Mouse (Mus musculus): ENCODE data around the gene Rras. TPM values are rescaled to one million over a fixed set of nuclear protein-coding genes. Genes with fewer than 3 reads are reported as not detected.
"Not testable (repeated sequence)": the region's sequence is repeated elsewhere in the genome, so short reads cannot be mapped to it uniquely, and the experiment has no call there.

Rras gene
- polyA plus RNA-seq, 1 experiment from 2014 or later: 71.6 TPM

- Histone ChIP-seq H3K9me3 (no peaks in the 10 kb centered on the region), H3K4me3 (peak overlapping the region; percentile 99), H3K27ac (replicated peaks) (peak overlapping the region; percentile 100), H3K4me2 (peak overlapping the region; percentile 79), H3K9ac (peak overlapping the region; percentile 99), H3K36me3 (peaks cover 37% of the 10 kb centered on the region), H3K27me3 (replicated peaks) (no peaks in the 10 kb centered on the region), H3K4me1 (peaks cover 43% of the 10 kb centered on the region)
- no peak for ATAC-seq (ENCODE audit: extremely low read depth, insufficient number of reproducible peaks, low FRiP score, low TSS enrichment)
- under 1% methylated on average over 20 of the region's 20 CpGs for WGBS
Measured at GRCm38 (mm10) chr7:45015344-45015956, 2.3 kb upstream of the Rras start.

- H3K4me2 ChIP-seq: peak within 1 kb of the TSS; percentile 86
- H3K27me3 ChIP-seq (replicated peaks): no peaks in the 10 kb centered on the region
- H3K4me3 ChIP-seq: peak within 1 kb of the TSS; percentile 99
- peak; percentile 88 for ATAC-seq (ENCODE audit: extremely low read depth, insufficient number of reproducible peaks, low FRiP score, low TSS enrichment)
- no peaks in the 10 kb centered on the region for H3K9me3 ChIP-seq
- H3K9ac ChIP-seq: peak within 1 kb of the TSS; percentile 99
- peaks cover 43% of the 10 kb centered on the region for H3K4me1 ChIP-seq
- H3K36me3 ChIP-seq: peaks cover 37% of the 10 kb centered on the region
- peak within 1 kb of the TSS; percentile 100 for H3K27ac ChIP-seq (replicated peaks)
- WGBS: under 1% methylated on average over 69 of the region's 69 CpGs
Measured at GRCm38 (mm10) chr7:45015957-45016612, 1.7 kb upstream of the Rras start, which contains the start of gene Scaf1. Gene Scaf1, minus strand, starts transcription at chr7:45016363.

- WGBS: under 1% methylated on average over 4 of the region's 4 CpGs
- Histone ChIP-seq H3K36me3 (peaks cover 35% of the 10 kb centered on the region), H3K27me3 (replicated peaks) (no peaks in the 10 kb centered on the region), H3K9me3 (no peaks in the 10 kb centered on the region), H3K4me3 (peak overlapping the region; percentile 99), H3K4me1 (peaks cover 43% of the 10 kb centered on the region), H3K27ac (replicated peaks) (peak overlapping the region; percentile 100), H3K4me2 (peak overlapping the region; percentile 86), H3K9ac (peak overlapping the region; percentile 85)
- no peak for ATAC-seq (ENCODE audit: extremely low read depth, insufficient number of reproducible peaks, low FRiP score, low TSS enrichment)
Measured at GRCm38 (mm10) chr7:45016761-45017160, 1.0 kb upstream of the Rras start.

- 18% methylated on average over 8 of the region's 8 CpGs for WGBS
- H3K9me3 ChIP-seq: no peaks in the 10 kb centered on the region
- H3K4me2 ChIP-seq: peak overlapping the region; percentile 86
- H3K9ac ChIP-seq: peak overlapping the region; percentile 91
- H3K27me3 ChIP-seq (replicated peaks): no peaks in the 10 kb centered on the region
- peaks cover 33% of the 10 kb centered on the region for H3K4me1 ChIP-seq
- peak overlapping the region; percentile 100 for H3K27ac ChIP-seq (replicated peaks)
- ATAC-seq (ENCODE audit: extremely low read depth, insufficient number of reproducible peaks, low FRiP score, low TSS enrichment): no peak
- peaks cover 12% of the 10 kb centered on the region for H3K36me3 ChIP-seq
- peak overlapping the region; percentile 99 for H3K4me3 ChIP-seq
Measured at GRCm38 (mm10) chr7:45019031-45019571, 1.3 kb downstream of the Rras start.

- Histone ChIP-seq H3K4me1 (peaks cover 21% of the 10 kb centered on the region), H3K27ac (replicated peaks) (no peak overlapping the region), H3K27me3 (replicated peaks) (no peaks in the 10 kb centered on the region), H3K36me3 (peaks cover 12% of the 10 kb centered on the region), H3K4me3 (no peak overlapping the region), H3K4me2 (no peak overlapping the region), H3K9me3 (no peaks in the 10 kb centered on the region), H3K9ac (peak overlapping the region; percentile 91; the same call in 1 of the 2 replicates)
- no peak for ATAC-seq (ENCODE audit: extremely low read depth, insufficient number of reproducible peaks, low FRiP score, low TSS enrichment)
- WGBS: 73% methylated on average over 9 of the region's 9 CpGs
Measured at GRCm38 (mm10) chr7:45020225-45020624, 2.5 kb downstream of the Rras start.

GRCm38 (mm10) chr7:45023711-45024110 lies 6.0 kb downstream of the Rras start:
- not testable (repeated sequence) for H3K27me3 ChIP-seq (replicated peaks); H3K9me3 ChIP-seq; H3K4me2 ChIP-seq; H3K9ac ChIP-seq; ATAC-seq (ENCODE audit: extremely low read depth, insufficient number of reproducible peaks, low FRiP score, low TSS enrichment); H3K27ac ChIP-seq (replicated peaks); H3K4me3 ChIP-seq
- peaks cover 36% of the 10 kb centered on the region for H3K36me3 ChIP-seq
- 73% methylated on average over 5 of the region's 5 CpGs for WGBS
- H3K4me1 ChIP-seq: peaks cover 14% of the 10 kb centered on the region

- no peak overlapping the region for H3K9ac ChIP-seq
- no peaks in the 10 kb centered on the region for H3K9me3 ChIP-seq
- H3K27me3 ChIP-seq (replicated peaks): no peaks in the 10 kb centered on the region
- H3K4me2 ChIP-seq: no peak overlapping the region
- H3K27ac ChIP-seq (replicated peaks): no peak overlapping the region
- 79% methylated on average over 15 of the region's 15 CpGs for WGBS
- peaks cover 44% of the 10 kb centered on the region for H3K36me3 ChIP-seq
- no peak overlapping the region for H3K4me3 ChIP-seq
- ATAC-seq (ENCODE audit: extremely low read depth, insufficient number of reproducible peaks, low FRiP score, low TSS enrichment): no peak
- peaks cover 6% of the 10 kb centered on the region; the same call in 1 of the 2 replicates for H3K4me1 ChIP-seq
Measured at GRCm38 (mm10) chr7:45024281-45025248, 6.8 kb downstream of the Rras start.

GRCm38 (mm10) chr7:45025601-45026220 lies 8.0 kb downstream of the Rras start:
- ATAC-seq (ENCODE audit: extremely low read depth, insufficient number of reproducible peaks, low FRiP score, low TSS enrichment): no peak
- Histone ChIP-seq H3K4me1 (no peaks in the 10 kb centered on the region), H3K9me3 (no peaks in the 10 kb centered on the region), H3K27ac (replicated peaks) (no peak overlapping the region), H3K4me2 (no peak overlapping the region), H3K9ac (no peak overlapping the region), H3K27me3 (replicated peaks) (no peaks in the 10 kb centered on the region), H3K36me3 (peaks cover 53% of the 10 kb centered on the region), H3K4me3 (no peak overlapping the region)
- 75% methylated on average over 8 of the region's 8 CpGs for WGBS

GRCm38 (mm10) chr7:45026256-45026655 lies 8.5 kb downstream of the Rras start:
- Histone ChIP-seq H3K27me3 (replicated peaks) (no peaks in the 10 kb centered on the region), H3K4me2 (no peak overlapping the region), H3K4me3 (no peak overlapping the region), H3K9ac (no peak overlapping the region), H3K4me1 (no peaks in the 10 kb centered on the region), H3K27ac (replicated peaks) (no peak overlapping the region), H3K36me3 (peaks cover 53% of the 10 kb centered on the region), H3K9me3 (no peaks in the 10 kb centered on the region)
- WGBS: 76% methylated on average over 2 of the region's 2 CpGs
- ATAC-seq (ENCODE audit: extremely low read depth, insufficient number of reproducible peaks, low FRiP score, low TSS enrichment): no peak

GRCm38 (mm10) chr7:45027761-45028160 lies 10.0 kb downstream of the Rras start:
- no peak for ATAC-seq (ENCODE audit: extremely low read depth, insufficient number of reproducible peaks, low FRiP score, low TSS enrichment)
- 93% methylated on average over 9 of the region's 9 CpGs for WGBS
- peaks cover 65% of the 10 kb centered on the region for H3K36me3 ChIP-seq

More at GRCm38 (mm10) chr7:45027761-45028160, 10.0 kb downstream of the Rras start:
- H3K9me3 ChIP-seq: no peaks in the 10 kb centered on the region
- H3K4me3 ChIP-seq: no peak overlapping the region
- no peak overlapping the region for H3K27ac ChIP-seq (replicated peaks)
- no peak overlapping the region for H3K4me2 ChIP-seq
- H3K4me1 ChIP-seq: no peaks in the 10 kb centered on the region
- H3K9ac ChIP-seq: no peak overlapping the region
- H3K27me3 ChIP-seq (replicated peaks): no peaks in the 10 kb centered on the region

Data from heart, embryonic 13.5 days (tissue).